Mouse (Mus musculus) urinary bladder, postnatal 4 days (tissue): ENCODE measurements around the gene Pimreg.

ENCODE experiments used
- DNase-seq, 2 experiments: peaks; one replicate each; pipeline ENCODE4 v3.0.0; 2021 to 2022; ENCODE audit warnings: low spot score in 2 of 2

The Pimreg gene

DNA sequence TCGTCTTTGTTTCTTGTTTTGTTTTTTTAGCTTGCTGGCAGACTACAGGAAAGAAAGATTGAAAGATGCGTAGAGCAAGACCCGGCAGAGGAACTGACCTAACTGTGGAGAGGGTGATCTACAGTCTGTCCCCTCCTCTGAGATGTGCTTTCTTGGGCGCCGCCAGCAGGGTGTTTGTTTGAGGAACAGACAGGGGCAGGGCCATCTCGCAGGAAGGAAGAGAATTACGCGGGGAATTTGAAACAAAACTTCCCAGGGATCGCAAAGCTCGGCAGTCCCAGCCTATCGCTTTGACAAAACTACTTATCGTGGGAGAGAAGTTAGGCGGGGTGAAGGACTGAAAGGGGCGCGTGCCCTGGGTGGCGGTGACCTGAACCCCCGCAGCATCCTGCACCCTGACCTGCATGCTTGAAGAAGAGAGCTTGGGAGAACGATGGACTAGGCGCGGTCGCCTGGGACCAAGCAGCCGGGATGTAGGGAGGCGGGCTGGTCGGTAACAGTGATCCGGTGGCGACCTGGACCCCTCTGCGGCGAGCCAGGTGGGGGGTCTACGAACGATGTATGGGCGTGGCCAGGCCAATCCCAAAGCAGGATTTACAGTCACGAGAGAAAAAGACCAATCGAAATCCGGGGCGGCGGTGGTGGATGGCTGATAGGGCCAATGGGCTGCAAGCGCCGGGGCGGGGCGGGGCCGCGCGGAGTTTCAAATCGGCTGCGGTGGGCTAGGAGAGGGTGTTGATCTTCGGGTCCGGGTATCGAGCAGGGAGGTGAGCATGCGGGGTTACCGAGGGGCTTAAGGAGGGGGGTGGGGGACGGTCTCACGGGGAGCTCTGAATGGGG, at the start of gene Pimreg:
Pimreg (plus strand) TSS at position 265 of the 840 bp plus-strand sequence.
- peak; percentile 77 to 89 for DNase-seq

DNA sequence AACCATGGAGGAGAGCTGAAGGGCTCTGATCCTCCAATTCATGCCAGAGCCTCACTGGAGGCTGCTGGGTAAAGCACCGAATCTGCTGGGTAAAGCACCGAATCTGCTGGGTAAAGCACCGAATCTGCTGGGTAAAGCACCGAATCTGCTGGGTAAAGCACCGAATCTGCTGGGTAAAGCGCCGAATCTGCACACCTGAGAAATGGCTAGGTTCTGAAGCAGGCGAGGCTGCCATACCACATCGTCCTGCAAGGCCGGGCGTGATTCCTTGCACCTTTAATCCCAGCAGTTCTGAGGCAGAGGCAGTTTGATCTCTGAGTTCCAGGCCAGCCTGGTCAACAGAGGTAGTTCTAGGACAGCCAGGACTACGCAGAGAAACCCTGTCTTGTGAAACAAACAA, 49.4 kb upstream of the Pimreg start:
- no peak for DNase-seq

GRCm38 (mm10) chr11:71995968-71996511, 45.8 kb upstream of the Pimreg start:
- DNase-seq = peak; percentile 54 to 64

DNA sequence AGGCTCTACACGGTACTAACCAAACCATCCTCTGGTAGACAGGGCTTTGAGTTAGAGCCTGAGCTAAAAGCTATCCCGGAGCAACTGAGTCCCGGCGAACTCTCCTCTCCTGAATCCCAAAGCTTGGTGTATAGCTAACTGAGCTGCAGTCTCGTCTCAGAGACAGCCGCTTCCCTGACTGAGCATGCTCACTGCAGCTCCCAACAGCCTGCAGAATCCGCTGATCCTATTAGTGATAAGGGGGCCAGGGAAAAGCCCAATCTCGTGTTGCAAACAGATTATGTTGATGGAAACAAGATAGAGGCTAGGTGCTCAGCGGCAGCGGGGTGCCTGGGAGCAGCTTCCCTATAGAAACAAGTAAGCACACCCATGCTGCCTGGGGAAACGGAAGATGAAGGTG, 45.0 kb upstream of the Pimreg start:
- no peak for DNase-seq

DNA sequence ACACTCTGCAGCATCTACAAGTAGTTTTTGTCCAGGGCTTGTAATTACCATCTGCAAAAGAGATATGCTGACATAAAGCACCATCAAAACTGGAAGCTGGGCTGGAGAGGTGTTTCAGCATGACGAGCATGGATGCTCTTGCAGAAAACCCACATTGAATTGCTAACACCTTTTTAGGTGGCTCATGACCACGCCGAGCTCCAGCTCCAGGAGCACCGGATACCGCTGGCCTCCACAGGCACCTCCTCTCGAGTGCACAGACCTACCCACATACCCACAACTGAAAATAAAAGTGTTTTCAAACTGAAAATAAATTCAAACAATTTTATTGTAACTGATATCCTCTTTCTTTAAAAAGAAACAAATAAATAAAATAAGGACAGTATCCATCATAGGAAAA, 41.6 kb upstream of the Pimreg start:
- no peak for DNase-seq

- DNase-seq = no peak
Measured at GRCm38 (mm10) chr11:72002138-72002853, 39.5 kb upstream of the Pimreg start.

GRCm38 (mm10) chr11:72003171-72003570, 38.7 kb upstream of the Pimreg start:
- DNase-seq = no peak

- DNase-seq = no peak
Measured at GRCm38 (mm10) chr11:72005547-72005946, 36.3 kb upstream of the Pimreg start.

GRCm38 (mm10) chr11:72010367-72010766, 31.5 kb upstream of the Pimreg start:
- DNase-seq = no peak

DNA sequence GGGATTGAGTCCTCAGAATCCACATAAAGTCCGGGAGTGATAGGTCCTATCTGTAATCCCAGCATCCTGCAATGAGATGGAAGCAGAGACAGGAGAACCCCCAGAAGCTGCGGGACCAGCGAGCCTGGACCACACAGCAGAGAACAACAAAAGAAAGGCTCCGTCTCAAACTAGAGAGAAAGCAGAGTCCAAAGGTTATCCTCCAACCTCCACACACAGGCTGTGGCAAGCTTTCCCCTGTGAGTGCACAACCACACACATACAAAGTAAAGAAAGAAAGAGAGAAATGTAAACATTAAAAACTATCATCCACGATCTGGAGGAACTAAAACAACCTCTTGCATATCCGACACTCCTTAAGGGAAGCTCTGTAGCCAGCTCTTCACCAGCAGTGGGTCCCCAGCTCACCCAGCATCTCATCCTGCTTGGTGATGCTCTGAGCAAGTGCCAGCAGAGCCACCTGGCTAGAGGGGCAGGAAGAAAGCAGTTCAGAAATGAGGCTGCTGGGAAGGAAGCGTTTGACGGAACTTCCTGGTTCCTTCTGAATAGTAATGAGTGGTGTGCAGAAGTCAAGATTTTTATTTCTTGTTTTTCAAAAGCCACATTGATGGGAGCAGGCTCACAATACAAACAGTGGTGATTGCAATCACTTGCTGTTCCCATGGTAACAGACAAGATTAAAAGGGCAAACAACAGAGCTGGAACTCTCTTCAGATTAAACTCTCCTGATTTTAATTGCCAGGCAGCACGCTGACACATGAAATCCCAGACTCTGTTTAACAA, 30.7 kb upstream of the Pimreg start:
- DNase-seq = no peak

DNA sequence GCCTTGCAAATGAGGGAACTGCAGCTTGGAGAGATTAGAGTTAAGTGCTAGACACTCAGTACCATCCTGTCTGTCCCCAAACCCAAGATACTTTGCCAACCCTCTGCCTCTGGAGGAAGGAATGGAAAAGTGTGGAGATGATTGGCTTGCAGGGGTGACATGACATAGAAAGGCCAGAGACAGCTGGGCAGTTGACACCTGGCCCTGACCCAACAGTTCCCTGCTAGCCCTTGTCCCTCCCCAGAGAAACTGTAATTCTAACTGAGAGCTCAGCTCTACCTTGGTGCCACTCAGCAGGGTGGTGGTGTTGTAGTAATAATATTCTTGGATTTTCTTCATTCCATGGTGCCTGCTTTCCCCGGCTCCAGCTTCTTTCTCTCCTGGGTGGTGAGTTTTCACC, 29.9 kb upstream of the Pimreg start:
- DNase-seq = no peak

DNA sequence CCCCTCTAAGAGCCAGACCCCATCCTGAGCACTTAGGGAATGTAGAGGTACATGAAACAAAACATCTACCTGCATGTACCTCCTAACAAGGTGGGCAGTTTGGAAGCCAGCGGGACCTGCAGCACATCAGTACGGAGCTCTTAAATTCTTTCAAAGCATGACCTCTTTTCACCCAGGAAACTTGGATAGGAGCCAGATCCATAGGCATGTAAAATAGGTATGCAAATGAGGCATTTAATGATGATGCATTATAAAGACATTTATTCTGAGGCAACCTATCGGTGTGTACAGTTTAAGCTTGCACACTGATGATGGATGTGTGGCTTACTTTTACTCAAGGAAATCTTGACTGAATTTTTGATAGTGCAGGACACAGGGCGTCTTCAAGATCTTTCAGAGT, 27.2 kb upstream of the Pimreg start:
- no peak for DNase-seq

- DNase-seq = no peak
Measured at GRCm38 (mm10) chr11:72016518-72017252, 25.1 kb upstream of the Pimreg start.

DNA sequence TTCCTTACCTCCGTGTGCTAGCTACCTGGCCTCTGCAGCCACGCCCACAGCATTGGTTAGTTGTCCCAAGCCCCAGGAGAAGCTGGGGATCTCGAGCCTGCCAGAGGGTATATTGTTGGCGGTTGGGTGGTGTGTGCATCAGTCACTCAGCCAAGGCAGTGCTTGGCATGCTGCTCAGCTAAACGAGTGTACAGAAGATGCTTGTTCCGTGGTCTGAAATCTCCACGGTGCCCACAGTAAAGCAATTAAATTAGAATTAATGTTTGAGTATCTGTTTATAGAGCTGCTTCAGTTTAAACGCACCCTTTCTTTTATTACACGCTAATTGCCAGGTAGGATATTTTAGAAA, 24.6 kb upstream of the Pimreg start:
- DNase-seq = no peak

GRCm38 (mm10) chr11:72021015-72021414, 20.8 kb upstream of the Pimreg start:
- no peak for DNase-seq

DNA sequence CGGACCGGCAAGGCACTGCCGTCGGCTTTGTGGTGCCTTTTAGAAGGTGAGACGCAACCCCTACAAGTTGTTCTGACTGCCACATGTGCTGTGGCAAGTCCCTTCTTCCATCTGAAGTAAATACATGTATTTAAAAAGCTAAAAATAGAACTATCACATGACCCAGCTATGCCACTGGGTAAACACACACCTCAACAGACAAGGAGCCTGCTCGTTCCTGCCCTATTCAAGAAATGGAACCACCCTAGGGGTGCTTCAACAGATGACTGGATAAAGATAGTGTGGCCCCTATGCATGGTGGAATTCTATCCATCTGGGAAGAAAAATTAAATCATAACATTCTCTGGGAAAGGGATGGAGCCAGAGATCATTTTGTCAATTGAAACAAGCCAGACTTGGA, 19.0 kb upstream of the Pimreg start:
- DNase-seq = no peak

GRCm38 (mm10) chr11:72023581-72023980, 18.3 kb upstream of the Pimreg start:
- no peak for DNase-seq

- no peak for DNase-seq
Measured at GRCm38 (mm10) chr11:72024193-72024781, 17.5 kb upstream of the Pimreg start.

GRCm38 (mm10) chr11:72025843-72026242, 16.0 kb upstream of the Pimreg start:
- DNase-seq = no peak

GRCm38 (mm10) chr11:72026516-72026915, 15.3 kb upstream of the Pimreg start:
- DNase-seq = no peak

DNA sequence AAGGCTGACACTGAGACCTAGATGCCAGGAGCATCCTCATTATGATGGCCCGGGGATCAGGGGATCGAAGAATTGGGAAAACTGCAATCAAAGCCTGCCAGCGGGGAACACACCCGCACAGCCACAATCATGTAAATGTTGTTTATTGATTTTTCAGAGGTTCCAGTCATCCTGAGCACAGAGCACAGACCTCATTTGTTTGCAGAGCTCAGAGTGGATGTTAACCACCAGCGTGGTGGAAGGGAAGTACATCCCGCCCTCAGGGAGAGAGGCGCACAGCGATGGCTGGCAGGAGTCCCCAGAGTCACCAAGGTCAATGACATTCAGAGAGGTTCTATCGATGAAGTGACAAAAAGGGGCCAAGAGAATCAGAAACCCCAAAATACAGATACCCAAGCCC, 14.0 kb upstream of the Pimreg start:
- DNase-seq = no peak
